Mouse (Mus musculus): Measurements from ENCODE around the gene Peli2. TPM values are rescaled to one million over a fixed set of nuclear protein-coding genes. Genes with fewer than 3 reads are reported as not detected.
A peak's percentile ranks its signal among the peaks of the same experiment; 100 is the strongest.
"Not testable (repeated sequence)": the region's sequence is repeated elsewhere in the genome, so short reads cannot be mapped to it uniquely, and the experiment has no call there.

Gene Peli2
- 10 to 100 TPM; 19.9 to 23.7 TPM for total RNA-seq (2021)

DNA sequence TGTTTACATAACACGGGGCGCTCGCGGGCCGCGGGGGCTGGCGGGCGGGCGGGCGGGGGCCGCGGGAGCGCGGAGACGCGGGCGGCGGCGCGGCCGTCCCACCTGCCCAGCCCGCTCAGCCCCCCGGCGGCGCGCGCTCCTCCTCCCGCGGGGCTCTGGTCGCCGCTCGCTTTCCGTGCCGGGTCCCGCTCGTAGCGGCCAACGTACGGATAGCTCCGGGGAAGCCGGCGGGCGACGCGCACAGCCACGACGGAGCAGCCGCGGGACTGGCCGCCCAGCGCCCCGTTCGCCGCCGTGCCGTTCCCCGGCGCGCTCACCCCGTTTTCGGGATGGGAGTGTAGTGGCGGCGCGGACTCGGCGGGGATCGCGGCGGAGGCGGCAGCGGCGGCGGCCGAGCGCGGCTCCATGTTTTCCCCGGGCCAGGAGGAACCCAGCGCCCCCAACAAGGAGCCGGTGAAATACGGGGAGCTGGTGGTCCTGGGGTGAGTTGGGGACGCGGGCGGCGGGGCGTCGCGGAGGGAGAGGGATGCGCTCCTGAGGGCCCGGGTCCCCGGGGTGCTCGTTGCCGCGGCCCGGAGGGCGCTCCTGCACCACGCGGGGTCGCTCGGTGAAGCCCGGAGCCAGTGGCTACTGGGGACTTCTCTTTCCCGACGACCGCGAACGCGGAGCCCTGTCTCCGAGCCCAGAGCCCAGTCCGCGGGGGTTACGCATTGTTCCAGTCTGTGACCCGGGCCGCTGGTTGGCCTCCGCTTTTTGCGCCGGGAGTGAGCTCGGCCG is at the start of gene Peli2:
Gene Peli2 (plus strand): TSS at position 72 of the 777 bp plus-strand sequence.
- intact Hi-C loops (cut with DNase I), result loop anchor here (5.0 to 10.0 kb wide), 3 partner anchors 74 to 369 kb away; no protein-coding TSS in a partner anchor

GRCm38 (mm10) chr14:48072104-48072503 is 48.5 kb upstream of the Peli2 start:
- DNase-seq (ENCODE audit: extremely low spot score in 1 of 2, low spot score in 2 of 2), result no peak
- intact Hi-C loops (cut with DNase I), result no loop called here

More for the DNA sequence above, at the start of gene Peli2:
- DNase-seq (ENCODE audit: extremely low spot score in 1 of 2, low spot score in 2 of 2), result peak; percentile 53 to 85

DNA sequence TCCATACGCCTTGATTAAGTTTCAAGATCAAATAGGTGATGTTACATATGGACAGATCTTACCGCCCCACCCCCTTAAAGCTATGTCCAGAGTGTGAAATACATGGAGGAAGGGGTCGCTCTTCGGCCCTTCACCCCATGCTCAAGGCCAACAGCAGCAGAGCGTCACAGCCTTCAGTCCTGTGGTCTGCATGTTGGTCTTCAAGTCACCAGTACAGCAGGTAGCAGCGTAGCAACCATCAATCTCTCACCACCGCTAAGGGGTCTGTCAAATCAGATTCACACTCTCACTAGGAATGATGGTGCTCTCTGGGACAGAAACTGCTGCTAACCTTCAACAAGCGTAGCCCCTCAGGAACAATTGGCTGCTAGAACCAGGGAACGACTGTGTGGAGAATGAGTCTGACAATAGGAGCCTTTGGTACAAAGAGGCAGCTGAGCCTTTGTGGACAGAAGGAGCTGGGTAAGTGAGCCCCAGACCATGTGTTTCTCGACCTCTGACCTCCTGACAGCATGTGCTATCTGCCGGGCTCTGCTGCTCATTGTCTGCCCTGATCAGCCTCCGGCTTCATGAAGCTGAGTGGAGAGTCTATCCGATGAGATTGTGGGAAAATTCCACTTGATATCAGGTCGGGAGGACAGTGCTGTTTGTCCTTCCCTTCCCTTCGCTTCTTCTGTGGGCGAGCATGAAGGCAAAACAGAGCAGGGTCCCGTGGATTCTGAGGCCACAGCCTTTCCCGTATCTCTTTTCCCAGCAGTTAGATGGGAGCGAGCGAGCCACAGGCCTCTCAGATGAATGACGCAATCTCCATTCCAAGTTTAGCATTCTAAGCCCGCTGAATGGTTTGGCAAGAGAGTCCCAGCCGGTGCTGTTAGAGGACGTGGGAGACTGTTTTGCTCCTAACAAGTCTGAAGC is 47.1 kb upstream of the Peli2 start:
- intact Hi-C loops (cut with DNase I), result no loop called here
- peak; percentile 45 to 63 for DNase-seq (ENCODE audit: extremely low spot score in 1 of 2, low spot score in 2 of 2)

- intact Hi-C loops (cut with DNase I); DNase-seq (ENCODE audit: extremely low spot score in 1 of 2, low spot score in 2 of 2): not testable (repeated sequence)
These were observed 41.0 kb upstream of the Peli2 start for GRCm38 (mm10) chr14:48079574-48079973.

- DNase-seq (ENCODE audit: extremely low spot score in 1 of 2, low spot score in 2 of 2), result no peak
- intact Hi-C loops (cut with DNase I), result no loop called here
These were observed 36.5 kb upstream of the Peli2 start for GRCm38 (mm10) chr14:48083836-48084812.

- intact Hi-C loops (cut with DNase I), result no loop called here
These were observed 33.8 kb upstream of the Peli2 start for GRCm38 (mm10) chr14:48086682-48087297.

GRCm38 (mm10) chr14:48087298-48087830 is 33.3 kb upstream of the Peli2 start:
- DNase-seq (ENCODE audit: extremely low spot score in 1 of 2, low spot score in 2 of 2), result no peak
- intact Hi-C loops (cut with DNase I), result no loop called here

More at GRCm38 (mm10) chr14:48086682-48087297, 33.8 kb upstream of the Peli2 start:
- no peak for DNase-seq (ENCODE audit: extremely low spot score in 1 of 2, low spot score in 2 of 2)

DNA sequence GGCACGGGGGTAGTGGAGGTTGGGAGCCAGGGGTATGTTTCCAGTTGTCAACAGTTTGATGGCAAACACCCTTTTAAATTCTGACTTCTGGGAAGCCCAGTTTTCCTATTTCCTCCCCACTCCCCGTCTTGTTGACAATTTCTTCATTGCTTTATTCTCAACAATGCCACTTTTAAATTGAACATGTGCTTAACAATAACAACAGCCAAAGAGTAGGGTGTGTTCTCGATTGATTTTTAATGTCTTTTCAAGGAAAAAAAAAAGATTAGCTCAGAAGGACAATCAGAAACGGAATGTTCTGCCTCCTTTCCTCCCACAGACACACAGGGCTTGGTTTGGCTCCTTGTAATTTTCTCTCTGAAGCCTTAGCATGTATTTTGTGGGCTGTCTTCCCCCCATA is 30.2 kb upstream of the Peli2 start:
- intact Hi-C loops (cut with DNase I), result no loop called here
- no peak for DNase-seq (ENCODE audit: extremely low spot score in 1 of 2, low spot score in 2 of 2)

- DNase-seq (ENCODE audit: extremely low spot score in 1 of 2, low spot score in 2 of 2), result no peak
- intact Hi-C loops (cut with DNase I), result no loop called here
These were observed 29.5 kb upstream of the Peli2 start for GRCm38 (mm10) chr14:48091160-48091559.

DNA sequence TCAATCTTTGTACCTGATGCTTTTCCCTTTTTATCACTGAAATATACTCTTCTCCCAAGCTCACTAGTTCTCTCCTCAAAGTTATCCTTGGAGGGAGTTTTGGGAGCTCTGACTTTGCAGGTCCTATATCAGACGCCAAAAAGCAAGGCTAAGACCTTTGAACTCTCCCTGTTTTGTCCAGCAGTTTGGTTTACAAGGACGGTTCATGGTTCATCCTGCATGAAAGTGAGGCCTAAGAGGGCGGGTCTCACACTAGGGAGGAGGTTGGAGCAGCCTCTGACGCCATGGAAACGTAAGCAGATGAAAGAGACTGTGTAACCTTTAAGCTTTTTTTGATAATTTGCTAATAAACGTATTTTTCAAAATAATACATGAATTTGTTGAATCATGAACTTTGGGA is 22.4 kb upstream of the Peli2 start:
- no peak for DNase-seq (ENCODE audit: extremely low spot score in 1 of 2, low spot score in 2 of 2)
- intact Hi-C loops (cut with DNase I), result no loop called here

GRCm38 (mm10) chr14:48099354-48099753 is 21.3 kb upstream of the Peli2 start:
- intact Hi-C loops (cut with DNase I), result no loop called here
- DNase-seq (ENCODE audit: extremely low spot score in 1 of 2, low spot score in 2 of 2), result no peak

DNA sequence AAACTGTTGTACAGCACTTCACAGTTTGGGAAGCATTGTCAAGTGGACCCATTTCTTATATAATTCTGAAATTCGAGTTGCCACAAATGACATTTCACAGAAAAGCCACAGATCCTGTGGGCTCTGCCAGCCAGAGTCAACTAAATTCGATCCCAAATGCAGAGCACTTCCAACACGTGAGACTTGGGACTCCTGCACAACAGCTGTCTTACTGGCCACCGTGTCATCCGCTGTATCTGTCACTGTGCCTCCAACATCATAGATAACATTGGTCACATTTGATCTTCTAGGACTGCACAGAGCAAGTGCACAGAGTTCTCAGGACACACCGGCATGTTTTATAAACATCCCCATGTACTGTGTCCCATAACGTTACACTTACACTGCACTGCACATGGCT is 14.2 kb upstream of the Peli2 start:
- intact Hi-C loops (cut with DNase I), result no loop called here

DNA sequence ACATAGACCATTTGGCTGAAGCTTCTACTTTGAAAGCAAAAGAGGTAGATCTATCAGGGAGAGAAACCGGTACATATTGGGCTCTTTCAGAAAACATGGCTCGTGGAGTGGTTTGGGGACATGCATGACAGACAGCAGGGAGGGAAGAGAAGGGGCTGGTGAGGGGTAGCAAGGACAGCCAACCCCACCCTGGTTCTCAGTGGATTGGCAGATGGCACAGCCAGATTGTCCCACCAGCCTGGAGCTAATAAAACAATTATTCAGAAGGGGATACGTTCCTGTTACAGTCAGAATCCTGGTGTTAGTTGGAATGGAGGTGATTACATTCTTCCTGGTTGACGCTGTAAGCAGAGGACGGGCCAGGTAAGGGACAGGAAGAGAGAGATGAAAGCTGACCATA is 2.6 kb upstream of the Peli2 start:
- intact Hi-C loops (cut with DNase I), result no loop called here
- no peak for DNase-seq (ENCODE audit: extremely low spot score in 1 of 2, low spot score in 2 of 2)

More for the DNA sequence above, 14.2 kb upstream of the Peli2 start:
- no peak for DNase-seq (ENCODE audit: extremely low spot score in 1 of 2, low spot score in 2 of 2)

DNA sequence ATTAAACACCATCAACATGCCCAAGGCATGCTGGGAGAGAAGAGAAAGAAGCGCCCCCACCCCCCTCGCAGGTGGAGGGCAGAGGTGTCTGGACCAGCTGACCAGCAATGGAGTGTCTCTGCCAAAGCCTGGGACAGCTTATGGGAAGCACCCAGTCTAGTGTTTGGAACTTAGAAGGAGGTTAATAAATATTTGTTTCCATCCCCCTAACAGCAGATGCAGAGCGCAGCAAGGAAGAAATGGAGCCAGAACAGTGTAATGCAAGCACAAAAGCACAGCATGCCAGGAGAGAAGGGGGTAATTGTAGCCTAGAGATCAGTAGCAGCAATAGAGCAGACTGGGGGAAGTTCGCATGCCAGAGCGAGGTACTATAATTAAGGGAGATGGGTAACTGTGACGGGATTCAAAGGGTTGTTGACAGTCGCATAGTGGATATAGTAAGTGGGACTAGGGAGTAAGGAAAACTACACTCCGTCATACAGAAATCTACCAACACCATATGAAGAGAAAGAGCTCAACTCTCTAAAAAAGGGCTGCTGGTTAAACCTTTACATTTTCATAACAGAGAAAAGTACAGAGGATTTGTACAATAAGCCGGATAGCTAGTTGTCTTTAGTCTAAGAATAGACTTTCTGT is 1.5 kb upstream of the Peli2 start:
- intact Hi-C loops (cut with DNase I), result no loop called here
- no peak for DNase-seq (ENCODE audit: extremely low spot score in 1 of 2, low spot score in 2 of 2)

DNA sequence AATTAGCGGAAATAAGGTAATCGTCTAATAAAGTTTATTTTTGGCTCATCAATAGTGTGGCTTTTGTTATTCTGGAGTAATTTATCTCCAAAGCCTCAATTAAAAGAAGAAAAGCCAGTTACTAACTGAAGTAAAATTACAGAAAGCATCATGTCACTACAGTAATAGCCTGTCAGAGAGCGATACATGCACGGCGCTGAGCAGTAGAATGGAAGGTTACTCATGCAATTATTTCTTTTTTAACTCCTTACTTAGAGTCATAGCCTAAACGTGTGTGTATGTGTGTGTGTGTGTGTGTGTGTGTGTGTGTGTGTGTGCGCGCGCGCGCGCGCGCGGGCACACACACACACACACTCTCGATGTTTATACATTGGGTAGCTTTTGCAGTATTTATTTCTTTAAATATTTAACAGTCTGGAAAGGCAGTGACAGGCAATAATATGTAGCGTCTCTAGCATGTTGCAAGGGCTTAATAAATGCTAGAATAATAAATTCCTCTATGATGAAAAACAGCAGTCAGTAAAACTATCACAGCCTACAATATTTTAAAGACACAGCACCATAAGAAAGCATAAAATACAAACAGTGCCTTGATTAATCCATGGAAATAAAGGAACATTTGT is 864 bp upstream of the Peli2 start:
- intact Hi-C loops (cut with DNase I), result loop anchor here (5.0 to 10.0 kb wide), 3 partner anchors 75 to 367 kb away; no protein-coding TSS in a partner anchor
- no peak for DNase-seq (ENCODE audit: extremely low spot score in 1 of 2, low spot score in 2 of 2)

DNA sequence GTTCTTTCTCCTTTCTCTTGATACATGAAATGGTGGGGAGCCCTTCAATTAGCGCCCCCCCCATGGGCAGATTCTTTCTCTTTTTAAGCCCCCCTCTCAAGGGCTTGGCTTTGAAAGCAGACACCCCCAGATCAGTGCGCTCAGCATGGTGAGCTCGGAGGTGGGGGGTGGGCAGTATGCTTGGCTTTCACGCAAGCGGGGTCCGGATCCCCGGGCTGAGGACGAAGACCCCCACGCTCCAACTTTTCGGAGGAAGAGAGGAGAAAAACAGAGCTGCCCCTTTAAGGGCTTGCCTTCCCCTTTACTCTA is 226 bp upstream of the Peli2 start:
- intact Hi-C loops (cut with DNase I), result loop anchor here (5.0 to 10.0 kb wide), 3 partner anchors 74 to 368 kb away; no protein-coding TSS in a partner anchor
- no peak for DNase-seq (ENCODE audit: extremely low spot score in 1 of 2, low spot score in 2 of 2)
